ENCODE assay signal across 9 mouse cellular contexts in the genomic region with DNA sequence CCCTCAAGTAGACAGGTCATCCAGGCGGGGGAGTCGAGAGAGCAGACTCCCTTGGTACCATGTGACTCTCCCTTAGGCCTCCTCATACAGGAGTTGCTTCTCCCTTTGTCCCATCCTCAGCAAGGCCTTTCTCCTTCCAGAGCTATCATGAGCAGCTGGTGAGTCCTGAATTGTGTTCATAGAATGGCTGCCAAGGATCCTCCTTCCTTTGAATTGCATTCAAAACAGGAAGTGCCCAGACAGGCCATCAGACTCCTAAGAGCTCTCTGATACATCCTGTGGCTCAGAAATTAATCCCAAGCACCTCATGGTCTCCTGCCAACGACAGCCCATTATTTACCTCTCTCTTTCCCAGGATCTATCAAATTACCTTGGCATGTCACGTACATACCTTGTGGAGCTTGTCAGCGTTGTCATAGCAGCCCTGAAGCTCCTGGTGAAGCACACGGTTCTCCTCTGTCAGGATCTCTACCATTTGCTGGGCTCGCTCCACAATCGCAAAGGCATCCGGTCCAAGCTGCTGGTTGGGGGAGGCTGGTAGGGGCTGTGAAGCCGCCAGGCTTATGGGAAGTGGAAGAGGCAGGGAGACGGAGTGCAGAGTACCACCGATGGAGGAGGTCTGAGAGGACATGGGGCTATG.
DNase-seq lines count a peak whose midpoint lies in the region; ATAC-seq lines count a peak whose summit lies in the region.
"Had no signal": no experiment of that assay in that cellular context is flagged by ENCODE, and none has a peak within 500 bp of the region (broad histone marks: within the 10 kb centered on the region; RNA-seq: fewer than 3 reads in every experiment).

No protein-coding gene starts in this region.

- no peak overlapping the region for H3K4me3 ChIP-seq in heart, embryonic 12.5 days
- H3K4me3 ChIP-seq in midbrain, embryonic 13.5 days (replicated peaks) = no peak overlapping the region
- H3K4me3 ChIP-seq: erythroblast, embryonic 14.5 days had no signal

- ATAC-seq in heart, embryonic 12.5 days (ENCODE audit: insufficient number of reproducible peaks, low FRiP score) = peak; percentile 36; the same call in 1 of the 2 replicates
- peak; percentile 50 for ATAC-seq in midbrain, embryonic 13.5 days

- 71% methylated on average over 12 of the region's 12 CpGs for WGBS in heart, embryonic 12.5 days
- 80% methylated on average over 12 of the region's 12 CpGs for WGBS in midbrain, embryonic 13.5 days

- H3K4me2 ChIP-seq in heart, embryonic 12.5 days = no peak overlapping the region
- no peak overlapping the region for H3K4me2 ChIP-seq in midbrain, embryonic 13.5 days (replicated peaks)

- H3K27ac ChIP-seq in heart, embryonic 12.5 days (ENCODE audit: poor library complexity, severe bottlenecking) = peak overlapping the region; percentile 39; the same call in 1 of the 2 replicates
- peak overlapping the region; percentile 35 for H3K27ac ChIP-seq in midbrain, embryonic 13.5 days

- no peaks in the 10 kb centered on the region for H3K27me3 ChIP-seq in heart, embryonic 12.5 days (replicated peaks)
- no peaks in the 10 kb centered on the region for H3K27me3 ChIP-seq in midbrain, embryonic 13.5 days

- no peak overlapping the region for H3K9ac ChIP-seq in heart, embryonic 12.5 days
- H3K9ac ChIP-seq in midbrain, embryonic 13.5 days (replicated peaks) = no peak overlapping the region

- intact Hi-C loops in heart, postnatal 36 days (cut with DNase I) = loop anchor here (5.0 kb wide), 1 partner anchor 122 kb away; no protein-coding TSS in a partner anchor

- peaks cover 46% of the 10 kb centered on the region for H3K4me1 ChIP-seq in heart, embryonic 12.5 days (replicated peaks)
- H3K4me1 ChIP-seq in midbrain, embryonic 13.5 days (replicated peaks) = no peaks in the 10 kb centered on the region

- no peaks in the 10 kb centered on the region for H3K9me3 ChIP-seq in heart, embryonic 12.5 days (replicated peaks)
- no peaks in the 10 kb centered on the region for H3K9me3 ChIP-seq in midbrain, embryonic 13.5 days

- H3K36me3 ChIP-seq in heart, embryonic 12.5 days = peaks cover 49% of the 10 kb centered on the region
- H3K36me3 ChIP-seq in midbrain, embryonic 13.5 days = peaks cover 41% of the 10 kb centered on the region

- DNase-seq in heart, postnatal 36 days = no peak
- peak; percentile 28 for DNase-seq in cerebellum, adult 9-11 months
- DNase-seq in kidney, adult 18-20 months = peak; percentile 17
- DNase-seq in spleen, postnatal 10 days (ENCODE audit: low spot score in 2 of 2) = no peak
- DNase-seq in adrenal gland, postnatal 25 days = no peak
- no peak for DNase-seq in thymus, postnatal 4 days

Comparison
In these comparisons a context has a peak if more than half of its experiments do, and no peak if none do; other contexts are left out.
1. DNase-seq: peak in cerebellum, adult 9-11 months (single experiment) and kidney, adult 18-20 months (single experiment); none in heart, postnatal 36 days (0 of 2), spleen, postnatal 10 days (0 of 2), adrenal gland, postnatal 25 days (single experiment) and thymus, postnatal 4 days (single experiment).